Mouse (Mus musculus): ENCODE results near the gene Gm10160.

Gm10160 gene

GRCm38 (mm10) chr7:81855694-81856093 lies at the start of gene Gm10160:
Gene Gm10160 (minus strand): TSS chr7:81855794.
- no peak for DNase-seq (ENCODE audit: low spot score)

- DNase-seq (ENCODE audit: low spot score), result no peak
Measured at GRCm38 (mm10) chr7:81904926-81905325, 49.3 kb upstream of the Gm10160 start.

- DNase-seq (ENCODE audit: low spot score), result no peak
Measured at GRCm38 (mm10) chr7:81904094-81904493, 48.5 kb upstream of the Gm10160 start.

- DNase-seq (ENCODE audit: low spot score), result no peak
Measured at GRCm38 (mm10) chr7:81899361-81899760, 43.8 kb upstream of the Gm10160 start.

- no peak for DNase-seq (ENCODE audit: low spot score)
Measured at GRCm38 (mm10) chr7:81885128-81885527, 29.5 kb upstream of the Gm10160 start.

GRCm38 (mm10) chr7:81881600-81881999 lies 26.0 kb upstream of the Gm10160 start:
- no peak for DNase-seq (ENCODE audit: low spot score)

- DNase-seq (ENCODE audit: low spot score), result no peak
Measured at GRCm38 (mm10) chr7:81880797-81881196, 25.2 kb upstream of the Gm10160 start.

GRCm38 (mm10) chr7:81880286-81880685 lies 24.7 kb upstream of the Gm10160 start:
- DNase-seq (ENCODE audit: low spot score), result no peak

GRCm38 (mm10) chr7:81875372-81875771 lies 19.8 kb upstream of the Gm10160 start:
- no peak for DNase-seq (ENCODE audit: low spot score)

GRCm38 (mm10) chr7:81874636-81875035 lies 19.0 kb upstream of the Gm10160 start:
- DNase-seq (ENCODE audit: low spot score), result no peak

- DNase-seq (ENCODE audit: low spot score), result no peak
Measured at GRCm38 (mm10) chr7:81873807-81874206, 18.2 kb upstream of the Gm10160 start.

GRCm38 (mm10) chr7:81872493-81873013 lies 17.0 kb upstream of the Gm10160 start:
- no peak for DNase-seq (ENCODE audit: low spot score)

- DNase-seq (ENCODE audit: low spot score), result peak; percentile 30
Measured at GRCm38 (mm10) chr7:81868158-81868557, 12.6 kb upstream of the Gm10160 start.

- DNase-seq (ENCODE audit: low spot score), result no peak
Measured at GRCm38 (mm10) chr7:81867231-81867930, 11.8 kb upstream of the Gm10160 start.

- no peak for DNase-seq (ENCODE audit: low spot score)
Measured at GRCm38 (mm10) chr7:81865937-81866336, 10.3 kb upstream of the Gm10160 start.

- no peak for DNase-seq (ENCODE audit: low spot score)
Measured at GRCm38 (mm10) chr7:81864552-81864951, 9.0 kb upstream of the Gm10160 start.

- no peak for DNase-seq (ENCODE audit: low spot score)
Measured at GRCm38 (mm10) chr7:81862587-81863583, 7.3 kb upstream of the Gm10160 start.

GRCm38 (mm10) chr7:81861921-81862320 lies 6.3 kb upstream of the Gm10160 start:
- no peak for DNase-seq (ENCODE audit: low spot score)

- no peak for DNase-seq (ENCODE audit: low spot score)
Measured at GRCm38 (mm10) chr7:81861461-81861860, 5.9 kb upstream of the Gm10160 start.

GRCm38 (mm10) chr7:81860996-81861395 lies 5.4 kb upstream of the Gm10160 start:
- no peak for DNase-seq (ENCODE audit: low spot score)

- no peak for DNase-seq (ENCODE audit: low spot score)
Measured at GRCm38 (mm10) chr7:81860071-81860470, 4.5 kb upstream of the Gm10160 start.

GRCm38 (mm10) chr7:81858968-81859721 lies 3.6 kb upstream of the Gm10160 start, which contains the start of gene Tm6sf1:
Gene Tm6sf1 (plus strand): TSS chr7:81859001.
- no peak for DNase-seq (ENCODE audit: low spot score)

Data from c-Kit-positive CD71-positive TER-119-positive erythroid progenitor cells, embryonic 14.5 days (primary cell).